Mouse (Mus musculus): ENCODE results near the gene Kat6b.

DNA sequence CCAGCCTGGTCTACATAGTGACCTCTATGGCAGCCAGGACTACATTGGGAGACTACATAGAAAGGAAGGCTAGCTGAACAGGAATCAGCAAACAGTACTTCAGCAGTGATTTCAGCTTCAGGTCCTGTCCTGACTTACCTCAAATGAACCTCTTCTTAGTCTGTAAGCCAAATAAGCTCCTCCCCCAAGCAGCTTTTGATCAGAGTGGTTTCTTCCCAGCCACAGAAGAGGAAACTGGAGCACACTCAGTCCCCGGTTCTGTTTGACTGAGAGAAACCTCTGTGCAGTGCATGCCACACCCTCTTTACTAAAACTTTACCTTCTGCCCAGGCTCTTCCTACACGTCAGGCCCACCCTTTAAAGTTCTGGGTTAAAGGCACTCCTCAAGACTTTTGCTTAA lies 172.6 kb downstream of the Kat6b start:
- TF ChIP-seq CTCF (IDR thresholded peaks at IDR 0.05; ENCODE audit: control insufficient read depth, insufficient read depth, low read length), result no peak
- TF ChIP-seq POLR2A (IDR thresholded peaks at IDR 0.05; ENCODE audit: borderline replicate concordance, control insufficient read depth, low read depth, low read length), result no peak

Measured in bone marrow, adult 2 months (tissue).